Mouse (Mus musculus) megakaryocyte, embryonic 14.5 days (primary cell): Measurements from ENCODE around the gene Epas1. TPM values are rescaled to one million over a fixed set of nuclear protein-coding genes. Genes with fewer than 3 reads are reported as not detected.

Experiments
- H3K27me3 ChIP-seq: replicated peaks from 2 replicates; pipeline ENCODE3; 2012; ENCODE audit warnings: inconsistent platforms
- H3K36me3 ChIP-seq: replicated peaks from 2 replicates; pipeline ENCODE3; 2012; ENCODE audit warnings: low read length, inconsistent platforms, mixed read lengths
- H3K4me1 ChIP-seq: 2 replicates; pipeline ENCODE4 v1.6.1; 2012; ENCODE audit warnings: inconsistent platforms
- H3K4me3 ChIP-seq: replicated peaks from 2 replicates; pipeline ENCODE3; 2012; ENCODE audit warnings: moderate library complexity, mild to moderate bottlenecking, inconsistent platforms
- H3K9me3 ChIP-seq: 2 replicates; pipeline ENCODE4 v1.6.1; 2012; ENCODE audit warnings: inconsistent platforms
- FLI1 ChIP-seq: IDR thresholded peaks from 2 replicates; pipeline ENCODE4 v1.6.1; 2012; ENCODE audit warnings: low read length, inconsistent platforms, mixed read lengths
- GATA1 ChIP-seq: IDR thresholded peaks from 3 replicates; pipeline ENCODE4 v1.6.1; 2012; ENCODE audit warnings: mixed read lengths, low read length, inconsistent platforms, borderline replicate concordance
- polyA plus RNA-seq: library from polyadenylated mRNA; stranded (reverse); fragments of >175 nt; gene quantifications from 2 replicates; pipeline ENCODE4 v1.2.3, GENCODE M21; 2012; ENCODE audit warnings: low replicate concordance; ENCODE audit not compliant: insufficient read depth

Gene Epas1
- polyA plus RNA-seq: 0.39 and 0.96 TPM in 2 replicates

DNA sequence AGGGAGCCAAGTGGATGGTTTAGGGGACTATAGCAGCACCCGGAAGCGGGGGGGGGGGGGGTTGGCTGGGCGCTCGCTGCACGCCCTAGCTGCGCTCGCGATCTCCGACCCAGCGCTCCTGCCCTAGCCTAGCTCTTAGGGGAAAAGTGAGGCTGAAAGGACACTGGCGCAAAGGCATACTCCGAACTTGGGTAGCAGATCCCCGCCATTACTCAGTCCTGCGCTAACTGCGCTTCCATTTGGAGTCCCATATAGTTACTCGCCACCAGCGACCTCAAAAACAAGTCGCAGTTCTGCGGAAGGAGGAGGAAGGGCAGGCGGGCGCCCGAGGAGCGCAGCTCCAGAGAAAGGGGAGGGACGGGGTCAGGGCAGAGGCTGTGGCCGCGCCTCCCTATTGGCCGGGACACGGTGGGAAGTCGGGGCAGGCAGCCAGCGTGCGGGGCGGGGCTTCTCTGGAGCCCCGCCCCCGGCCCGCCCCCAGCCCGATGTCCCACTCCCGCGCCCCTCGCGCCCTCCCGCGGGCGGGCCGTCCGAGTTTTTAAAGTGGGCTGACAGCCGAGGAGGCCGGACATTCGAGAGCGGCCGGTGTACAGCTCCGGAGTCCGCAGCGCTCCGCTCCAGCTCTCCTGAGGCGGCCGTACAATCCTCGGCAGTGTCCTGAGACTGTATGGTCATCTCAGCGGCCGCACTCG, at the start of gene Epas1:
Gene Epas1, plus strand, starts transcription at position 571 of the 692 bp plus-strand sequence.
- peak within 1 kb of the TSS; percentile 93 for H3K4me3 ChIP-seq
- no peaks in the 10 kb centered on the region for H3K9me3 ChIP-seq
- peaks cover 29% of the 10 kb centered on the region for H3K4me1 ChIP-seq
- H3K36me3 ChIP-seq: no peaks in the 10 kb centered on the region
- TF ChIP-seq FLI1 (no peak), GATA1 (no peak)
- H3K27me3 ChIP-seq: peaks cover 84% of the 10 kb centered on the region

DNA sequence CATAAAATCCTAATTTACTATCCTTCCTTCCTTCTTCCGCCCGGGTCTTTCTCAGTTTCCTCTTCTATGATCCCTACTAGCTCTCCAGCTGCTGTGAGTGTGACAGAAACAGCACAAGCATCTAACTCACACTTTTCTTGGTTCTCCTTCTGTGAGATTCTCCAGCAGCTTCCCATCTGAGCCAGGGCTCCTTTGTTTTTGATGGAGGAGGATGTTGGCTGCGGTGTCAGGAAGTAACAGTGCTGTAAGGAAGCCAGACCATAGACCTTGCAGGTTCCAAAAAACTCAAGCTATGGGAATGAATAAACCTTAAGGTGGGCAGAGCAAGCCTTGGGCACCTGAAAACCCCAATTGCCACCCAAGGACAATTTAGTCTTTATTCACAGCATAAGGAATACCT, 48.3 kb upstream of the Epas1 start:
- Histone ChIP-seq H3K4me3 (no peak overlapping the region), H3K4me1 (no peaks in the 10 kb centered on the region), H3K27me3 (peaks cover 19% of the 10 kb centered on the region), H3K9me3 (no peaks in the 10 kb centered on the region), H3K36me3 (no peaks in the 10 kb centered on the region)
- TF ChIP-seq FLI1 (no peak), GATA1 (no peak)

DNA sequence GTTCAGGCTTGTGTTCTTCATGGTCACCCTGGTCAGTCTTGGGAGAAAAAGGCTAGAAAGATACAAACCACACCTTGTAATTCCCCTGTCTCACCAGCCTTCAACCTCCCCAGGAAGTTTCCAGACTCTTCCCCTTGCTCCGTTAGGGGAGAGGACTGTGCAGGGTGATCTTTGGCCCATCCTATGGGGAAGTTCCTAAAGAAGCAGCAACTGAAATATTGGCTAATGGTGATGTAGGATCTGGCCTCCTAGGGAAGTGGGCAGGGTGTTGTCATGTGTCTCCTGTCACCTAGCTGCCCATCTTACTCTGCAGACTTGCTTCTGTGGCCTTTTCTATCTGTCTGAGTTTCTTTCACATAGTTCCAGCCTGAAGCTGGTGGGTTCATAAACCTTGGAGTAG, 47.0 kb upstream of the Epas1 start:
- Histone ChIP-seq H3K27me3 (peaks cover 21% of the 10 kb centered on the region), H3K36me3 (no peaks in the 10 kb centered on the region), H3K9me3 (no peaks in the 10 kb centered on the region), H3K4me1 (no peaks in the 10 kb centered on the region), H3K4me3 (no peak overlapping the region)
- TF ChIP-seq GATA1 (no peak), FLI1 (no peak)

DNA sequence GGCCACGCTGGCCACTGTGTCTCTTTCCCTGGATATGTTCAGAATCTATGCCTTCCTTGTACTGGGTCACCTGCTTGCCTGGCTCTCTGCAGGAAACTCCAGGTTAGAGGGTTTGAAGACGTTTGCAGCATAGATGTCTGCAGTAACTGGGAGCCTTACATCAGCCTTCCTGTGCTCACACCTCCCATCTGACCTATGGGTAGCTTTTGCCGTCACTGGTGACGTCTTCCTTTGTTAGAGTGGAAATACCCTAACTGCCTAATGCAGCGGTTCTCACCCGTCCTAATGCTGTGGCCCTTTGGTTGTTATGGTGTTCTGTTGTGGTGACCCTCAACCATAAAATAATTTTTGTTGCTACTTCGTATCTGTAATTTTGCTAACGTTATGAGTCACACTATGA, 43.7 kb upstream of the Epas1 start:
- peaks cover 25% of the 10 kb centered on the region for H3K27me3 ChIP-seq
- H3K4me1 ChIP-seq: peaks cover 3% of the 10 kb centered on the region
- no peak for TF ChIP-seq FLI1
- TF ChIP-seq GATA1: no peak
- no peaks in the 10 kb centered on the region for H3K36me3 ChIP-seq
- no peaks in the 10 kb centered on the region for H3K9me3 ChIP-seq
- no peak overlapping the region for H3K4me3 ChIP-seq

DNA sequence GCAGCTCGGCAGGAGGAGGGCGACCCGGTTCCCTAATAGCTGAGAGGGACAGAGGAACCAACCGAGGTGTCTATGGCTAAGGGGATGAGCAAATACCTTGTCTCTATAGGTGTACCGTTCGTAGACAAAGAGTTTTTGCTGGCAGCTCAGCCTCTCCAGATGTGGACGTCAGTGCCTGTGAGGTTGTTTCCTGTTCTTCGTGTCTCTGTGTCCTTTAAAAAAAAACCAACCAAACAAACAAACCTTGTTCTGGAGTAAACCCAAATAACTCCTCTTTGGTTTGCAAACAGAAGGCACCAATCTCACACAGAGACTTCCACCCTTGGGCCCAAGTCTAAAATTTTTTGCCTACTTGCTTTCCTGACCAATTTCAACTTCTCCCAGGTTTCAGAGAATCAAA, 43.1 kb upstream of the Epas1 start:
- Histone ChIP-seq H3K9me3 (no peaks in the 10 kb centered on the region), H3K27me3 (peaks cover 25% of the 10 kb centered on the region)
- no peak for TF ChIP-seq FLI1
- TF ChIP-seq GATA1: no peak

DNA sequence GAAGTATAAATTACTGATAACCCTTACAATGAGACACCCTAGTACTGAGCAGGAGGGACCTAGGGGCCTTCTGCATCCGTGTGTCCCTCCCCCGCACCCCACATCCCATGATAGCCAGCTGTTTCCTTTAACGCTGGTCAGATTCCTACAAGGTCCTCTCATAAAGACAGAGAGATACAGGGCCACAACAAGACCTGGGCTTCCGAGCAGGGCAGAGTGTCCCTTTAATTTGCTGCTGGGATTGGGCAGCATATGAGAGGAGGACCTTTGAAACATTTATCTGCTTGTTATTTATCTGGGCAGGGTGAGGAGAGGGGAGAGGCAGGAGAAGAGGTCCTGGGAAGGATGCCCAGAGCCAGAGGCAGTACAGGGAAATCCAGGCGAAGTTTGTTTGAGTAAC, 41.6 kb upstream of the Epas1 start:
- Histone ChIP-seq H3K36me3 (no peaks in the 10 kb centered on the region), H3K4me3 (no peak overlapping the region), H3K4me1 (peaks cover 3% of the 10 kb centered on the region), H3K27me3 (peaks cover 26% of the 10 kb centered on the region), H3K9me3 (no peaks in the 10 kb centered on the region)
- no peak for TF ChIP-seq GATA1
- TF ChIP-seq FLI1: no peak

More for the DNA sequence above, 43.1 kb upstream of the Epas1 start:
- Histone ChIP-seq H3K4me1 (peaks cover 3% of the 10 kb centered on the region), H3K4me3 (no peak overlapping the region), H3K36me3 (no peaks in the 10 kb centered on the region)

DNA sequence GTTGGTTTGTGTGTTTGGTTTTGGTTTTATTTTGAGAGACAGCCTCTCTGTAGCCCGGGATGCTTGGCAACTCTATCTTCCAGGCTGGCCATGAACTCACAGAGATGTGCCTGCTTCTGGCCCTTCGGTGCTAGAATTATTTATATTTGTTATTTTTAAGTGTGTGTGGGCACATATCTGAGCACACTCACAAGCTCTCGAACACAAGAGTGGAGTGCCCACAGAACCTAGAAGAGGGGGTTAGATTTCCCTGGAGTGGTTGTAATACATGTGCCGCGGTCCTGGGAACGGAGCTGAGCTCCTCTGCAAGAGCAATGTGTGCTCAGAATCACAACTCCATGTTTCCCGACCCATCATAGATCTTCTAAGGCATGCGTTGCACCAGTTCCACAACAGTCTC, 40.9 kb upstream of the Epas1 start:
- no peaks in the 10 kb centered on the region for H3K36me3 ChIP-seq
- peaks cover 22% of the 10 kb centered on the region for H3K27me3 ChIP-seq
- no peak overlapping the region for H3K4me3 ChIP-seq
- H3K4me1 ChIP-seq: peaks cover 3% of the 10 kb centered on the region
- H3K9me3 ChIP-seq: no peaks in the 10 kb centered on the region
- no peak for TF ChIP-seq GATA1
- TF ChIP-seq FLI1: no peak

DNA sequence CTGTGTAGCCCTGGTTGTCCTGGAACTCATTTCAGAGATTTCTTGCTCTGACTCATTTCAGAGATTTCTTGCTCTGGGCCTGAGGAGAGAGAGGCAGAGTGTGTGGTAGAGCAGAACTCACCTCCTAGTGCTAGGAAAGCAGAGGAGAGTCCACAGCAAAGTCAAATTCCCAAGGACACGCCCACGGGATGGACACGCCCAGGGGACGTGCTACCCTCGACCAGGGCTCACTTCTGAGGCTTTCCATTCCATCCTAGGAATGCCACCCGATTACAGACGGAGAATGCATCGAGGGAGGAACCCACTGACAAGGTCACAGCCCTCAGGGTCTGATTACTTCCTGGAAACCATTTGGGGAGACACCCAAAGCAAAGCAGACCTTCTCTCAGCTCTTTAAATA, 39.9 kb upstream of the Epas1 start:
- peaks cover 3% of the 10 kb centered on the region for H3K4me1 ChIP-seq
- H3K4me3 ChIP-seq: no peak overlapping the region
- no peaks in the 10 kb centered on the region for H3K36me3 ChIP-seq
- TF ChIP-seq GATA1 (no peak), FLI1 (no peak)
- peaks cover 21% of the 10 kb centered on the region for H3K27me3 ChIP-seq
- H3K9me3 ChIP-seq: no peaks in the 10 kb centered on the region

DNA sequence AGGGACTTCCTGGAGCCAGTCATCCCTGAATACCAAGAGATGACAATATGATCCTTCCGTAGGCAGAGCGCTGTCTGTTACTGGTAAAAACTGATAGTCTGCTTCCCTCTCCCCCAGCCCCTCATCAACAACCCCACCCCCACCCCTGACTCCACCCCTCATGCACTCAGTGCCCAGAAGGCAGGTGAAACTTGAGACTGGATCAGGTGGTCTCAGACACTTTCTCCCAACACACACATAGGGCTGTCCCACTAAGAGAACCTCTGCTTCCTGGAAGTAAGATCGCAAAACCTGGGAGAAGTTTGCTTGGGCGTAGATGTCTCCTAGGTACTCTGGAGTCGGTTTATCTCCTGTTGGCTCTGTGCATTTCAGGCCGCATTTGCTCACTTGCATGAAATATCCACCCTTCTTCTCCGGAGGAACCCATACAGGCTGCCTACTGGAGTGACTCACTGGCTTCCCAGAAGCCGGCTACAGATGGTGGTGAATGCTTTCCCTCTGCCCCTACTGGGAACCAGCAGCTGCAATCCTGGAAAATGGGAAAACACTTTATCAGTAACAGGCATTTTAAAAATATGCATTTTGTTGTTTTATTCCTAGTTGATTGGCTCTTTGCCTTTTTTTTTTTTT, 28.6 kb upstream of the Epas1 start:
- no peaks in the 10 kb centered on the region for H3K4me1 ChIP-seq
- H3K27me3 ChIP-seq: peaks cover 25% of the 10 kb centered on the region
- H3K36me3 ChIP-seq: no peaks in the 10 kb centered on the region
- TF ChIP-seq GATA1 (no peak), FLI1 (no peak)
- H3K9me3 ChIP-seq: no peaks in the 10 kb centered on the region
- H3K4me3 ChIP-seq: no peak overlapping the region

DNA sequence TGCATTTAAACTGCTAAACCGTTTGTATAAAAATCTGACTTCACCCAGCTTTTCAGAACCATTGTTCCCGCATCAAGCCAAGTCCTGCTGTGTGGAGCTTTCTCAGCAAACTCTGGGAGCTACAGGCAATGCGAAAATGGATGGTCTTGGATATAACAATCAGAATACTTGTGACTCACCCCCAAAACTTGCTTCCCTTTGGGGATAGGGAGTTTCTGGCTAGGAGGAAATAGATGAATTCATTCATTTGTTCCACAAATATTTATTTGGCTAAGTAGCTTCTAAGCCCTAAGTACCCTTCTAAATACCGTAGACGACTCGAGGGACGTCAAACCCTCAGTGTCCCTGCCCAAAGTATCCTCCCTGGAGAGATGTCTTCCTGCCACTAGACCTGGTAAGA, 27.0 kb upstream of the Epas1 start:
- H3K4me1 ChIP-seq: no peaks in the 10 kb centered on the region; the same call in 1 of the 2 replicates
- H3K4me3 ChIP-seq: no peak overlapping the region
- H3K36me3 ChIP-seq: no peaks in the 10 kb centered on the region
- no peaks in the 10 kb centered on the region for H3K9me3 ChIP-seq
- TF ChIP-seq GATA1 (no peak), FLI1 (no peak)
- peaks cover 23% of the 10 kb centered on the region for H3K27me3 ChIP-seq
